Mouse (Mus musculus) testis, adult 2 months (tissue): ENCODE results near the gene Aff1. TPM values are rescaled to one million over a fixed set of nuclear protein-coding genes. Genes with fewer than 3 reads are reported as not detected.
A peak's percentile ranks its signal among the peaks of the same experiment; 100 is the strongest.

Experiments used
- H3K27ac ChIP-seq: fragments of 200-500 bp; 2 replicates; pipeline ENCODE4 v1.5.1; 2012; ENCODE audit warnings: low read depth, low read length; ENCODE audit not compliant: control insufficient read depth, insufficient read depth
- H3K27me3 ChIP-seq: fragments of 200-500 bp; 2 replicates; pipeline ENCODE4 v1.6.1; 2012; ENCODE audit warnings: mild to moderate bottlenecking, low read length, moderate library complexity; ENCODE audit not compliant: control insufficient read depth, insufficient read depth
- H3K36me3 ChIP-seq: fragments of 200-500 bp; 2 replicates; pipeline ENCODE4 v1.6.1; 2012; ENCODE audit warnings: mild to moderate bottlenecking, low read length; ENCODE audit not compliant: control insufficient read depth, insufficient read depth
- H3K4me1 ChIP-seq: fragments of 200-500 bp; 2 replicates; pipeline ENCODE4 v1.6.1; 2012; ENCODE audit warnings: low read length; ENCODE audit not compliant: control insufficient read depth, insufficient read depth
- H3K4me3 ChIP-seq: fragments of 200-500 bp; 2 replicates; pipeline ENCODE4 v1.5.1; 2012; ENCODE audit warnings: low read depth, mild to moderate bottlenecking, low read length, moderate library complexity, mixed read lengths; ENCODE audit not compliant: control insufficient read depth
- CTCF ChIP-seq: fragments of 200-500 bp; IDR thresholded peaks from 2 replicates; pipeline ENCODE4 v1.5.1; 2012; ENCODE audit warnings: low read depth, mild to moderate bottlenecking, inconsistent platforms, low read length, moderate library complexity; ENCODE audit not compliant: control insufficient read depth, insufficient read depth, insufficient replicate concordance
- POLR2A ChIP-seq: fragments of 200-500 bp; IDR thresholded peaks from 2 replicates; pipeline ENCODE4 v1.6.1; 2012; ENCODE audit warnings: low read depth, mild to moderate bottlenecking, inconsistent platforms, low read length, moderate library complexity; ENCODE audit not compliant: control insufficient read depth
- polyA plus RNA-seq: library from polyadenylated mRNA; depleted of rRNA; stranded (reverse); fragments of >200 nt; gene quantifications from 2 replicates; pipeline ENCODE4 v1.2.3, GENCODE M21; 2012

Aff1 gene
- polyA plus RNA-seq, 1 experiment, result 1.3 TPM

DNA sequence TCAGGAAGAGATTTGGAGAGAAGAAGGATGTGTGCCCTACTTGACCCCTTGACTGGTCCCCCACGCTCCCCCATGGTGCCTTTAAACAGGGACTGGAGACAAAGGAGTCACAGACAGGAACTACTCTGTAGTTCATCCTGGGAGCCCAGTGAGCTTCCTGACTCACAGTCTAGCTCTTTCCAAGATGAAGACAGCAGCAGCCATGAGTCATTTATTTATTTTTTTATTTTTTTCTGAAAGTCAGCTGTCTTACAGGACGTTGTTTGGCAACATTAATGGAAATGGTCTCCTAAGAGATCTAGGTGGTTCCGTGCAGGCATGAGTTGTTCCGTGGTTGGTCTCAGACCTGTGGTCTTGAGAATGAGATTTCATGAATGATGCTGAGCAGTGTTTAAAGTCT is 66.3 kb downstream of the Aff1 start:
- Histone ChIP-seq H3K27me3 (no peaks in the 10 kb centered on the region), H3K27ac (no peak overlapping the region), H3K4me1 (peaks cover 15% of the 10 kb centered on the region), H3K36me3 (no peaks in the 10 kb centered on the region), H3K4me3 (no peak overlapping the region)
- TF ChIP-seq POLR2A (no peak), CTCF (no peak)

DNA sequence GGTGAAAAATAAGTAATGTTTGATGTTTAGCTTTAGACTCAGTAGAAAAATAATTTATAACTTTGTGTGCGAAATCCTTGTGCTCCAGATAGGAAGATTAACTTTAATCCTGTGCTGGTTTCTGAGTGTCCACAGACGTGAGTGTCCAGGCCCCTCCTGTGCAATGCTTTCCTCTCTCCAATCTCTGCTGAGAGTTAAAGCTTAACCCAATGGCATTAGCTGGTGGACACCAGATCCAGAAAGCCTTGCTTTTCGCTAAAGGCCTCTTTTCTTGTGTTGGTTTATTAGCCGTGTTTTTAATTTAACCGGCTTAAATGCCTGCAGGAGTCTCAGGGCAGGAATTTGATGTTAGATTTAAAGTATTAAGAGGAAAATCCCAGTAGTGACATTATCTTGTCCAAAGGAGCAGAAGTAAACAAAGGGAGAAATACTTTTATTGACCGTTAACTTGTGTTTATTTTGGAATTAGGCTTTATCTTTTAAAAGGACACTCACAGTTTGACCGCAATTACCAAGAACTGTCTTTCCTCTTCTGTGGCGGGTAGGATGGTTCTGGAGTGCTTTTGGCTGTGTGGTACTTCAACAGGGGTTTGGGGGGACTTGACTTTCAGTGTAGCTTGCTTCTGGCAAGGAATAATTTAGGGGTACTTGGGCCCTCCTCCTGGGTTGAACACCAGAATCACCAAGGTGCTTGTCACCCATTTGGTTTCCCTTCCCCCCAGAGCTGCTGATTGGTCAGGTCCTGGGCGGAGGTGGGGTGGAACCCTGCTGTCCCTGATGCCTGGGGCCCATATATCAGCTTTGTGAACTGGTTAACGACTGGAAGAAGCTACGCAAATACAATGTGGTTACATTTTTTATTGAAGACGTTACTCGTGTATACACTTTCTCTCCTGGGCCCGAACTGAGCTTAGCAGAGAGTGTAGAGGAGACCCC is 67.6 kb downstream of the Aff1 start:
- TF ChIP-seq POLR2A (no peak), CTCF (no peak)
- Histone ChIP-seq H3K4me1 (peaks cover 14% of the 10 kb centered on the region), H3K27ac (peak overlapping the region; percentile 69), H3K36me3 (no peaks in the 10 kb centered on the region), H3K27me3 (no peaks in the 10 kb centered on the region), H3K4me3 (peak overlapping the region; percentile 47)

DNA sequence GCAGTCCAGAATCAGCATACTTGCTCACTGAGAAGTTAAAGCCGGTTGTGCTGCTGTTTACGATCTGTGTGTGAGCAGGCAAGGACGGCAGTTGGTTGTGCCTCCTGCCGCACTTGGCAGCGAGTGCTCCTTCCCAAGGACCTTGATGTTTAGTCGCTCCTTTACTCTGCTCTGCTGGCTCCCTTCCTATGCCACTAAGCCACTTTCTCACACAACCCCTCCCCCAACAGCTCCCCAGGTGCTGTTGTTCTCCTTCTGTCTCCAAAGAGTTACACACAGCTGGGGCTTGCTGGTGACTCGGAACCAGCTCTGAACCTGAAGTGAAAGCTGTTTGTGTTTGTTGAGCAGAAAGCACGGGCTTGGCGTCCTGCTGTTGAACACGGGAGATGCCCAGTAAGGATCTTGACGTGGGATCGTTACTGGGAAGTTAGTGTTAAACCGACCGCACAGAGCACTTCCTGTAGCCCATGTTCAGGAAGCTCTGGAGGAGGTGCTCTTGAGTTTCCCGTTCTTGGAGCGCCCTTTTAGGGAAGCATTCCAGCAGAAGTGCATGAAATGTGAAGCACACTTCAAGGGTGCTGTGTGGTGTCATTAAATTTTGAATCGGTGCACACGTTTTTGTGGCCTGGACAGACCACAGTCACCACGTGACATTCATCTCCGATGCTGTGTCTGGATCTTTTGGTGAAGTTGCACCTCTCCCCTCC is 68.4 kb downstream of the Aff1 start:
- H3K36me3 ChIP-seq, result no peaks in the 10 kb centered on the region
- H3K4me1 ChIP-seq, result peaks cover 12% of the 10 kb centered on the region
- TF ChIP-seq POLR2A (no peak), CTCF (no peak)
- peak overlapping the region; percentile 69 for H3K27ac ChIP-seq
- H3K4me3 ChIP-seq, result peak overlapping the region; percentile 47
- no peaks in the 10 kb centered on the region for H3K27me3 ChIP-seq

DNA sequence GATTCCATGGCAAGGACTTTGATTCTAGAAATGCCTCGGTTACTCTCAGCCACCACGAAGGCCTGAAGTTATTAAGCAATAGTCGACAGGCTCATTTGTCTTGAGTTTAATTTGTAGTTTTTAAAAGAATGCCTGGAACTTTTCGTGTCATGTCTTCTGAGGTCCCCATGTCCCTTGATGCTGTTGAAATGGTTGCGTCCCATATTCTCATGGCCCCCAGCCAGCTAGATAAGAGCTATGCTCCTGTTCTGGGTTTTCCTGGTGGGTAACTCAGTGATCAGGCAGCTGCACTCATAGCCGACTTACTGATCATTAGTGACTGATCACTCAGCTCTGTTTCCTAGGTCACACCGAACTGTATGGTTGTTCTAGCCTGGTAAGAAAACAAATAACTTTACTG is 69.6 kb downstream of the Aff1 start:
- TF ChIP-seq POLR2A, result no peak
- no peak for TF ChIP-seq CTCF
- H3K27me3 ChIP-seq, result no peaks in the 10 kb centered on the region
- H3K27ac ChIP-seq, result no peak overlapping the region
- no peak overlapping the region for H3K4me3 ChIP-seq
- H3K36me3 ChIP-seq, result no peaks in the 10 kb centered on the region
- peaks cover 12% of the 10 kb centered on the region for H3K4me1 ChIP-seq

DNA sequence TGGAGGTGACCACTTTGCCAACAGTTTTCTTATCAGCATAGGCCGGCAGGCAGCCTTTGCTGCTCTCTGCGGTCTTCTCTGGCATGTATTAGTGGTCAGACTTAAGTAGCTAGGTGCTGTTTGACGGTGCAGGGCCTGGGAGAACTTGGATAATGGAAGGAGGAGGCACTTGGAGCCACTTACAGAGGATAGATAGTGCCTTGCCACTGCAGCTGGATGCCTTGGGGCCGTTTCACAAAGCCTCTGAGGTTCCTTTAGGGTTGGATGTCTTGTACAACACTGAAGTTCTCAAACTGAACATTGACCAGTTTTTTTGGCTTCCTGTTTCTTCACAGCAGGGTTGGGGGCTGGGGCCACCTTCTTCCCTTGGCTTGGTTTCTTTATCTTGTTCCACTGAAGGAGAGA is 70.7 kb downstream of the Aff1 start:
- Histone ChIP-seq H3K4me3 (no peak overlapping the region), H3K4me1 (peaks cover 12% of the 10 kb centered on the region), H3K27me3 (no peaks in the 10 kb centered on the region), H3K27ac (no peak overlapping the region), H3K36me3 (no peaks in the 10 kb centered on the region)
- no peak for TF ChIP-seq POLR2A
- TF ChIP-seq CTCF, result no peak

DNA sequence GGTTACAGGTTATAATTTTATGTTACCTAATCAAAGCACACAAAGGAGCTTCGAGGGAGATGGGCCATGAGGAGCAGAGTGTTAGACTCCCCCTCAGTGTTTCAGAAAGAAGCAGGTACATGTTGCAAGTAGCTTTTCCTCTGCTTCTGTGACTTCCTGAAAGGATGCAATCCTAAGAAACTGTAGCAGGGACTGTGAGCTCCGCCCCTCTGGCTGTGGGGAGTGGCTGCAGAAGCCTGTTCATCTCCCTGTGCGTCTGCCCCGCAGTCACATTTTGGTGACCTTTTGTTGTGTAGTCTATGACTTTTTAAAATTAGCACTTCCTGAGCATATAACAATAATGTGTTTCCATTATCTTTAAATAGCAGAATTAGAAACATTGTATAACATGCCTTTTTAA is 73.2 kb downstream of the Aff1 start:
- Histone ChIP-seq H3K4me3 (no peak overlapping the region), H3K27me3 (no peaks in the 10 kb centered on the region), H3K27ac (no peak overlapping the region), H3K4me1 (peaks cover 7% of the 10 kb centered on the region), H3K36me3 (no peaks in the 10 kb centered on the region)
- TF ChIP-seq CTCF, result no peak
- no peak for TF ChIP-seq POLR2A

DNA sequence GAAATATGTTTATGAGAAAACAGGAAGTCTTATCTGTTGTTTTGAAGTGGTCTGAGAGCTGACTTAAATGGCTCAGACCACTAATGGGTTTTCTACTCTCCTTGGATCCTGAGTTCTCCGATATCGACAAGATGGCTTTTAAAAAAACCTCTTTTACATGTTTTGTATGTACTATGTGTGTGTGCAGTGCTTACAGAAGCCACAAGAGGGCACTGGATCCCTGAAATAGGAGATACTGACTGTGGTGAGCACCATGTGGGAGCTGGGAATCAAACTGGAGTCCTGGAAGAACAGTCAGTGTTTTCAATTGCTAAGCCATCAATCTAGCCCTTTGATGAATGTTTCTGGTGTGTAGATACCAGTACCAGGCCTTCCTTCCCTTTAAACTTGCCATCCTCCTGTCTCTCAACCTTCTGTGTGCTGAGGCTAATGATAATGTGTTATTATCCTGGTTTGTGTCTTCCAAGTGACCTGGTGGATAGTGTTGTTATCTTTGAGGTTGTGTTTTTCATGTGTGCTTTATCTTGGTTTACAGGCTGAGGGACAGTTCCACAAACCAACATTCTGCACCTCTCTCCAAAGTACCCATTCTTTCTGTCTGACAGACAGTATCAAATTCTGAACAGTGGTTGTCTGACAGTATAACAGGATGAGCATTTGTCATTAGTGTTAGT is 73.7 kb downstream of the Aff1 start:
- Histone ChIP-seq H3K27ac (no peak overlapping the region), H3K36me3 (no peaks in the 10 kb centered on the region), H3K4me3 (no peak overlapping the region), H3K4me1 (peaks cover 1% of the 10 kb centered on the region), H3K27me3 (no peaks in the 10 kb centered on the region)
- no peak for TF ChIP-seq CTCF
